Mouse (Mus musculus) naive thymus-derived CD4-positive, alpha-beta T cell, adult 2 months (primary cell): ENCODE data around the gene Pdlim4.
"Not testable (repeated sequence)": the region's sequence is repeated elsewhere in the genome, so short reads cannot be mapped to it uniquely, and the experiment has no call there.

ENCODE experiments used
- DNase-seq: peaks from one replicate; pipeline ENCODE4 v3.0.0-alpha.2; 2011; ENCODE audit warnings: low read depth

Pdlim4 gene

DNA sequence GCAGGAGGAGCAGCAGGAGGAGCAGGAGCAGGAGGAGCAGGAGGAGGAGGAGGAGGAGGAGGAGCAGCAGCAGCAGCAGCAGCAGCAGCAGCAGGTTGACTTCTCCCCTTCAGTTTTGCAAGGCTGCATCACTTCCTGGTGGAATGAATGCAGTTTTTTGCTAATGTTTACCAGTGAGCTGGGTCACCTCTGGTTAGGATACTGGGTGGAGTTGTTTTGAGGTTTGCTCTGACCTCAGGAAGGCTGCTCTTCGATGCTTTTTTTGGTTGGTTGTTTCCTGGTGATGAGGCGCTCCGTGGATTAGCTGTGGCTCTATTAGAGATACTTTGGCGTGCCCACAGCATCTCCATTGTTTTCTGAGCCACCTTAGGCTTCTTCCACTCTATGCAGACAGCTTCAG is 51.2 kb downstream of the Pdlim4 start:
- DNase-seq = peak; percentile 32

GRCm38 (mm10) chr11:54016051-54016450 is 52.8 kb downstream of the Pdlim4 start:
- DNase-seq = no peak

GRCm38 (mm10) chr11:54012961-54013360 is 55.9 kb downstream of the Pdlim4 start:
- DNase-seq = no peak

DNA sequence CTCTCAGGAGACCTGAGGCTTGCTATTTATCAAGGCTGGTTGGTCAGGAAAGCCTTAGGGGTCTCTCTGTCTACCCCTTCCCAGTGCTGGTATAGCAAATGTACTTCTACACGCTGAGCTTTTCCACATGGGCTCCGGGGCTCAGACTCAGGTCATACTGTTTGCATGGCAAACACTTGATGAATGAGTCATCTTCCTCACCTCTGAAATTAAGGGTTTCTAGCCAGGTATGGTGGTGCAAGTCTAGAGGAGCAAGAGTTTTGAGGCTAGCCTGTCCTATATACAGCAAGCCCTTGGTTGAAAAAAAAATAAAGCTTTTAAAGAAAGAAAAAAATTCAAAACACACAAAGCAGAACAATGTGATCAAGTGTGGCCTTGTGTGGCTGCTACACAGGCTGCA is 57.6 kb downstream of the Pdlim4 start:
- no peak for DNase-seq

DNA sequence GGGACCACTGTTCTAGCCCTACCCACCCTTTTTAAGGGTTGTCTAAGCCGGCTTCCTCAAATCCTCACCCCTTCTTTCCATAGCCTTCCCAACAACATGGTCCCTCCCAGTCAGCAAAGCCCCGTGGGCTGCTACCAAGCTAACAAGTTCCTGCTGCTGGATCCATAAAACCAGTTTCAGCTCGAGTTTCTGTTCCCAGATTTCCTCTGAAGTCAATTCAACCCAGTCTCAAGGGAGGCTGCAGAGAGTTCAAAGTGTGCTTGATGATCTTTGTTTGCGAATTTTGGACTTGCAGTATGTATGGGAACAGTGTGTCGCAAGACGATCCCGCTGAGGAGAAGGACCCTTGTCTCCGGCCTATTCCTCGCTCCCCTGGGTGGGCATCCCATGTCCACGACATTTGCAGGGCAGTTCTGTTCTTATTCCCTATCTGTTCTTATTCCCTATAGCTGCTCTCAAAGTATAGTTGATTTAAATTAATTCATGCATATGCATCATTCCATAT is 60.3 kb downstream of the Pdlim4 start:
- no peak for DNase-seq

DNA sequence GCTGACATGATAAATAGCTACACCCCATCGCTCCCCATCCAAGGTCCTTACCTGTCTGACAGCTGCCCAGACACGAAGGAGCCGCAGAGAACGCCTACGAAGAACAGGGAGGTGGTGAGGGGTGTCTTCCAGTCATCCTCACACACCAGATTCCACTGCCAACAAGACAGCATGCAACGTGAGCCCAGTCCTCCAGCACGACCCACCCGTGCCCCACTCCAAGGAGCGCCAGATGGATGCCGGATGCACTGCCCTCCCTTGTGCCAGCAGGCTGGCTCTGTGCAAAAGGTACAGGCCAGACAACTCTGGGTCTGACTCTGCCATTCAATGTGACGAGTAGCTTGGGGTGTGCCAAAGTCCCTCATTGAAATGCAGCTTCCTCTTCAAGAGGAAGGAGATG is 61.1 kb downstream of the Pdlim4 start:
- no peak for DNase-seq

DNA sequence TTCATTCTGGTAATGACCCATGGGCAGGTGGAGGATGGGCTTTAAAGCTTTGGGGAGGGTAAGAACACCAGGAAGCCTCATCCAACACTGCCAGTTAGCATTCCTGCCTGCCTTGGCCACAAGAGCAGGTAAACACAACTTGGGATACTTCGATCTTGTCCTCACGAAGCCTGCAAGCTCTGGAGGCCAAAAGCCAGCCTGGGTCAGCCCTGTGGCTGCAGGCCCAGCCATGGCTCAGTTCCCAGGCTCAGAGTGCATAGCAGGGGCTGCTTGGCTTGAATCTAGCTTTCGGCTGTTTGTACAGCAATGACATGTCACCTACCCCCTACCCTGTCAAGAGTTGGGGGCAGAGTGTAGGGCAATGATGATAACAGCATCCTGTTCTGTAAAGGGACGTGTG is 61.9 kb downstream of the Pdlim4 start:
- no peak for DNase-seq

DNA sequence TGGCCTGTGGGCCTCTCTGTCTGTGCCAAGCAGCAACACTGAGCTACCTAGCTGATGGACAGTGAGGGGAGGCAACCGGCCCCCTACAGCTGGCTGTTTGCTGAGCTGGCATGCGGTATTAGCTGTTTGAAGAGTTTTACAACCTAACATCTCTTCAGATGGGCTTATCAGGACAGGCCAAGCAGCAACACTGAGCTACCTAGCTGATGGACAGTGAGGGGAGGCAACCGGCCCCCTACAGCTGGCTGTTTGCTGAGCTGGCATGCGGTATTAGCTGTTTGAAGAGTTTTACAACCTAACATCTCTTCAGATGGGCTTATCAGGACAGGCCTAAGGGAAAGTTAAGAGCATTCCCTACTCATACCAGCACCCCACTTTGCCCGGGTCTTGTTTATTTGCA is 62.5 kb downstream of the Pdlim4 start:
- not testable (repeated sequence) for DNase-seq
